Mouse (Mus musculus) lung, postnatal 25 days (tissue): Measurements from ENCODE around the gene Ush1c.
"Not testable (repeated sequence)": the region's sequence is repeated elsewhere in the genome, so short reads cannot be mapped to it uniquely, and the experiment has no call there.

ENCODE experiments used
- DNase-seq: peaks from one replicate; pipeline ENCODE4 v3.0.0; 2022; ENCODE audit warnings: low spot score

Ush1c gene

GRCm38 (mm10) chr7:46204775-46205174, 33.5 kb downstream of the Ush1c start:
- DNase-seq = no peak

GRCm38 (mm10) chr7:46204046-46204471, 34.2 kb downstream of the Ush1c start:
- DNase-seq = no peak

- DNase-seq = no peak
Measured at GRCm38 (mm10) chr7:46201649-46202048, 36.7 kb downstream of the Ush1c start.

GRCm38 (mm10) chr7:46200021-46200420, 38.3 kb downstream of the Ush1c start:
- no peak for DNase-seq

- no peak for DNase-seq
Measured at GRCm38 (mm10) chr7:46195356-46195755, 42.9 kb downstream of the Ush1c start.

GRCm38 (mm10) chr7:46184232-46184631, 54.1 kb downstream of the Ush1c start:
- DNase-seq = no peak

- peak; percentile 14 for DNase-seq
Measured at GRCm38 (mm10) chr7:46181590-46181989, 56.7 kb downstream of the Ush1c start.

GRCm38 (mm10) chr7:46179431-46180275, 58.6 kb downstream of the Ush1c start, which contains the start of gene Abcc8:
TSS of gene Abcc8 (minus strand) at chr7:46180033.
- DNase-seq = no peak

GRCm38 (mm10) chr7:46168980-46169379, 69.3 kb downstream of the Ush1c start:
- not testable (repeated sequence) for DNase-seq

GRCm38 (mm10) chr7:46168402-46168801, 69.9 kb downstream of the Ush1c start:
- no peak for DNase-seq

GRCm38 (mm10) chr7:46167901-46168300, 70.4 kb downstream of the Ush1c start:
- DNase-seq = no peak

- DNase-seq = no peak
Measured at GRCm38 (mm10) chr7:46165876-46166275, 72.4 kb downstream of the Ush1c start.

- no peak for DNase-seq
Measured at GRCm38 (mm10) chr7:46162731-46163130, 75.6 kb downstream of the Ush1c start.

GRCm38 (mm10) chr7:46162132-46162727, 76.1 kb downstream of the Ush1c start:
- no peak for DNase-seq

- DNase-seq = no peak
Measured at GRCm38 (mm10) chr7:46161615-46162014, 76.7 kb downstream of the Ush1c start.

GRCm38 (mm10) chr7:46157746-46158145, 80.6 kb downstream of the Ush1c start:
- DNase-seq = no peak

GRCm38 (mm10) chr7:46154498-46155488, 83.5 kb downstream of the Ush1c start:
- DNase-seq = no peak

- no peak for DNase-seq
Measured at GRCm38 (mm10) chr7:46152819-46153351, 85.4 kb downstream of the Ush1c start.

- no peak for DNase-seq
Measured at GRCm38 (mm10) chr7:46147417-46147816, 90.9 kb downstream of the Ush1c start.

GRCm38 (mm10) chr7:46146675-46147308, 91.5 kb downstream of the Ush1c start:
- DNase-seq = no peak
